Mouse (Mus musculus) embryo, embryonic 11 days (tissue): ENCODE measurements around the gene C1rb.
"Not testable (repeated sequence)": the region's sequence is repeated elsewhere in the genome, so short reads cannot be mapped to it uniquely, and the experiment has no call there.

Experiments
- DNase-seq: peaks from one replicate; pipeline ENCODE4 v3.0.0-alpha.2; 2015

The C1rb gene

DNA sequence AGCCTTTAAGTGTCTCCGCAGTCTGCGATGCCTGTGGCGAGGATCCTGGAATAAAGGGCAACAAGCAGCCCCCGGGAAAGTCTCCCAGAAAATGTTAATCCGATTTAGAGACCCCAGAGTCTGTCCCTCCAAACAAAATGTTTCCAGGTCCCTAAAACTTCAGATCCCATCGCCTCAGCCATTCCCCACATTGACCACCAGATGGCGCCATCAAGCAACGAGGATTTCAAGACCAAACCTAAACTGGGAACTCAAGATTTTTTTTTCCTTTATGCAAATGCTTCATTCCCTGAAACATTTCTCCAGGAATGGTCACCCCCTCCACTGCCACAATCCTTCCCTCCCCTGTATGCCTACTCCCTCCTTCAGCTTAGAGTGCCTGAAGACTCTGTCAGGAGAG is at the start of gene C1rb:
TSS of gene C1rb (plus strand) at position 269 of the 400 bp plus-strand sequence.
- peak; percentile 72 for DNase-seq

DNA sequence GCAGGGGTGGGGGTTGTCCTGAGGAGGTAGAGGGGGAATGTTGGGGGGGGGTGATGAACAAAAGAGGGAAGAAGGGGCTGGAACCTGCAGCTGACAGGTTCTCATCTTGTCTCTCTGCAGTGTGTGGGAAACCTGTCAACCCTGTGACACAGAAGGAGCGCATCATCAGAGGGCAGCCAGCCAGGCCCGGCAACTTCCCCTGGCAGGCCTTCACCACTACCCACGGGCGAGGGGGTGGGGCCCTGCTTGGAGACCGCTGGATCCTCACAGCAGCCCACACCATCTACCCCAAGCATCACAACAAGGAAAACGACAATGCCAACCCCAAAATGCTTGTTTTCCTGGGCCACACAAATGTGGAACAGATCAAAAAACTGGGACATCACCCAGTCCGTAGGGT is 48.0 kb upstream of the C1rb start:
- not testable (repeated sequence) for DNase-seq

DNA sequence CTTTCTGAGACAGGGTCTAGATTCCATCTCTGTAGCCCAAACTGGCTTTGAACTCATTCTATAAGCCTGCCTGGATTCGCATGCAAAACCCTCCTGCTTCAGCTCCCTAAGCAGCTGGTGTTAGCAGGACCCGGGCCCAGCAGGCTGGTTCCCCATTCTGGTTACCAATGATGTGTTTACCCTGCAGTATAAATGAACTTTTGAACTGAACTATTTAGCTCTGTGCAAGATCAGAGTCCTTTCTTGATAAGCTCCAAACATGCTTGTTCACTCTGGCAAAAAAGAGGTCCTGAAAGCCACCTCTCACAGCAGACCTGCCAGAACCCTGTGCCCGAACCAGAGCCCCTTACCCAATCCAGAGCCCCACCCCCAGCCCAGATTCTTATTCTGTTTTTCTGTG is 42.2 kb upstream of the C1rb start:
- DNase-seq = no peak

DNA sequence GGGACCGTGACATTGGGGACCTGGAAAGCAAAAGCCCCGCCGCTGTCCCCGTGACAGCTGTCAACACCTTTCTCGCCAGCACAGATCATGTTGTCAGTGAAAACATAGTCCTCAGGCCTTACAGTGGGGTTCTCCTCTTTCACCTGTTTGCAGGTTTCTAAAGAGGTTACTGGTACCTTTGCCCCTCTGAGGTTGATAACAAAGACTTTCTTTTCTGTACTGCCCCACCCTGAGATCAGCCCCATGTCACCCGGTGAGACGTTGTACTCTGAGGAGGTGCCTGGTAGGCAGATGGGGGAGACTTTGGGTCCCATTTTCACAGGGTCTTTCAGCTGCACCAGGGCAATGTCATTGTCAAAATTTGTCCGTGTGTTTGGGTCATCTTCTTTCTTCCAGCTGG is 39.0 kb upstream of the C1rb start:
- no peak for DNase-seq

DNA sequence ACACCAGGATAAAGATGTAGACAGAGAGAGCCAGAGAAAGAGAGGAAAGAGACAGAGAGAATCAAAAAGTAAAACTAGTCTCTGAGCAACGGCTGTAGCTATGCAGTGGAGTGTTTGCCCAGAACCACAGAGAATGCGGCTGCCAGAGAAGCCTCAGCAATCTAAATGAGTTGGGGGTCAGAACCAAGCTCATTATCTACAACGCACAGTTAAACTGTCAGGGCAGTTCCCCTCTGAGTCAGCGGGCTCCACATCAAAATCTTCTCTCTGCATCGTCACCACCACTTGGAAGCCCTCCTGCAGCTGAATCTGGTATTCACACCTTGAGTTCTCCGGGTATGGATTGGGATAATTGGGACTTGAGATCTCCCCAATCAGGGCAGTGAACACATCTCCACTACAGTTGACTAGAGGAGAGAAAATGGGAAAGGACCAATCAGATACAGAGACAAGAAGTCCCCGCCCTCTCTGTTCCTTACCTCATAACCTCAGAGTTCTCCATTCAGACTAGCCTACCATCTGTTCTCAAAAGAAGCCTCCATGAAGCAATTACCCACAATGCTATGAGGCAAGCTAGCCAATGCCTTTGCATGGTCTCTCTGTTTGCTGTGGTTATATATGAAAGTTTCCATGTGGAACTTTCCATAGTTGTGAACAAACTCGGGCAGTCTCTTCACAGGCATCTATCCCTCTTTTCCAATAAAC is 33.8 kb upstream of the C1rb start:
- not testable (repeated sequence) for DNase-seq

DNA sequence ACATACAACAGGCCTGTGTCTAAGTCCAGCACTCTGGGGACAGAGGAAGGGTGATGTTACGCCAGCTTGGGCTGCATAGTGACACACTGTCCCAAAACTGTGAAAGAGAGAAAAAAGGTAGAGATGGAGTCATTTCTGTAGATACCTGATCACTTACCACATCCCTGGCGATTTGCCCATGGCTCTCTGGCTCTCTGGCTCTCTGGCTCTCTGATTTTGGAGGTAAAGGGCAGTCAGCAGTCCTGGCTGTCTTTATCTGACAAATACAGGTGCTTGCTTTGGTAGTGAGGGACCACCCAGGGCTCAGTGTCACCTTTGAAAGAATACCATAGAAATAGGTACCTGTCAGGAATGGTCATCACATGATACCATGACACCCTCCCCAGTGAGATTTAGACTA is 28.9 kb upstream of the C1rb start:
- DNase-seq = not testable (repeated sequence)

DNA sequence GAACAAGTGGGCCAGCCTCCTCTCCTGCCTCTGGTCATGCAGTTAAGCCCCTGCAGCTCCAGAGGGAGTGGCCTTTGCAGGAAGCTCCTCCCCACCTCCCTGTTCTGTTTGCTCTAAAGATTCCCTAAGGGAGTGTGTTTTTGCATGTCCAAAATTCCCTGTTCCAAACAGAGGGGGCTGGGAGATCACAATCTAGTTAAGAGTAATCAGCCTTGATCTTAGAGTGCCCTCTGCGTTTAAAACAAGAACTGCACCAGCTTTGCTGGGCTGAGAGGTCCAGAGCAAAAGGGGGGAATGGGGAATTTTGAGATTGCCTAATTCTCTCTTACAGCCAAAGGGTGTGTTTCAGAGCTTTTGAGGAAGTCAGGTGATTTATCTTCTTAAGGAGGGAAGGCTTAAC is 27.8 kb upstream of the C1rb start, which contains the start of gene C1s1:
TSS of gene C1s1 (minus strand) at position 76 of the 400 bp plus-strand sequence.
- DNase-seq = peak; percentile 50

DNA sequence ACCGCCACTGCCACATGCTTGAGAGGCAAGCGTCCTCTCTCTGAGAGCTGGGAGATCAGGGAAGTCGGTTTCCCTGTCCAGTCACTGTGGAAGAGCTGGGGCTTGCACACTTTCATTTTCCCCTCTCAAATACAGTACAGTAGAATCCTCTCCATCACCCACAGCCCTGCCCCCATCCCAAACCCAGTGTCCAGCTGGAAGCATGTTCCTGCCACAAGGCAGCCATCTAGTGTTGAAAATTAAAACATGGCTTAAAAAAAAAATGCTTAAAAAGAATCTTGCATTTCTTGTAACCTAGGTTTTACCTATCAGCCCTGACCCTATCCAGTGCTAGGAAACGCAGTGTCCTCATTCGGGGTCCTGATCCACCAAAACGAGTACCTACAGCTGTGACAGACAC is 25.6 kb upstream of the C1rb start:
- no peak for DNase-seq

DNA sequence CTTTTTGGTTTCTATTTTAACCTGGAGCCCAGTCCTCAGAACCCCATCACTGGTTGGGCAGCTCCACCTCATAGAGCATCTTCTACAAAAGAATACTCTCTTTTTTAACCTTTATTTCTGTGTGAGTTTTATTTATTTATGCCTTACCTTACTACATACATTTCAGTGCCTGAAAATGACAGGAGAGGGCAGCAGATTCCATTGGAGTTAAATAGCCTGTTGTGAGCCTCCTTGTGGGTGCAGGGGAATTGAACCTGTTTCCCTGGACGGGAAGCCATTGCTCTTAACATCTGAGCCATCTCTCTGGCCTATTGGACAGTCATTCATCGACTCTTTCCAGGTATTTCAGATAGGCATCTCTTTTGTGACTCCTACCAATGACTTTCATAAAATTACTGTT is 24.7 kb upstream of the C1rb start:
- DNase-seq = no peak

DNA sequence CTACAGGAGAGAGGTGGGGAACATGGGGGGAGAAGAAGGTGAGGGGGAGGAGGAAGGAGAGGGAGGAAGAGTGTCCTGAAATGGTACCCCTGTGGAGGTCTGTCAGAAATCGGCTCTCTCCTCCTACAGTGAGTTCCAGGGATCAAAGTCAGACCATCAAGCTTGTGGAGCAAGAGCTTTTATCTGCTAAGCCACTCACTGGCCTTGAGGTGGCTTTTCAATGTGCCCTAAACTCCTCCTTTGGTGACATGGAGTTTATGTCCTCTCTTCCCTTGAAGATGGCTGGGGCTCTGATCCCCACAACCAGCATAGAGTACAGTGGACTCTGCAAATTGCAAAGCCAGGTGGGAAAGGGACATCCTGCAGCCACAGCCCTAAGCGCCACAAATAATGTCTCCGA is 22.1 kb upstream of the C1rb start:
- DNase-seq = not testable (repeated sequence)

DNA sequence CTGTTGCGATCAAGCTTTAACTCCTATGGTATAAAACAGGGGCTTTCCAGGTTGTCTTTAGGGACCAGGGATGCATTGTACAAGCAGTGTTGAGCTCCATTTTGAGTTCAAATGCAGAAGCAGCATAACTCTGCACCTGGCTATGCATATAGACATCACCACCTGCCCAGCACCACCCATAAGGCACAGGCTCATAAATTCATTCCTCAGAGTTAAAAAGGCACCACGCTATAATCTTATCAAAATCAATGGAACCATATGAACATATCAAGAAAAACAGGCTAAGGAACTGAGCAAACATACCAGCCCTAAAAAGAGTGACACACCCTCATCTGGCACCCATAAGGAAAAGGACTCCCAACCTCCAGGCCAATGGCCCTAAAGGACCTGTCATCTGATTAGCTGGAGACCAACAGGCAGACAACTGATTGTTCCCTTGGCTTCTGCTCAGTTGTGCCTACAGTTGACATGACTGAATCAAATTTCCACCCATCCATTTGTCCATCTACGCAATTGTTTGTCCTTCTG is 21.0 kb upstream of the C1rb start:
- no peak for DNase-seq

DNA sequence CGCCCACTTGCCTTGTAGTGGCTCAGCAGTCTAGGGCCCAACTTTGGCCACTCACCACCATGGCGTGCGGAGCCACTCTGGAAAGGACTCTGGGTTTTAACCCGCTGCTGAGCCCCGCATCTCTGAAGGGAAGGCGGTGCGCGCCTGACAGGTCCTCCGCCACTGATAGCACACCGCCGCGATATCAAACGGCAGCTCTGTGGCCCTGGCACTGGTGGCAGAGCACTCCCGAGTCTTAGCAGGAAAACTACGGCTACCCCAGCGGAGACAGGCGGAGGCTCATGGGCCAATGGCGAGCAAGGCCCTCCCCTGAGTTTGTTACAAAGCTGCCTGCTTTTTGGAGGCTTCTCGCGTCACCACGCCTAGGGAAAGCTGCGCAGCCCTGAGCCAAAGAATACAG is 17.3 kb upstream of the C1rb start:
- no peak for DNase-seq

DNA sequence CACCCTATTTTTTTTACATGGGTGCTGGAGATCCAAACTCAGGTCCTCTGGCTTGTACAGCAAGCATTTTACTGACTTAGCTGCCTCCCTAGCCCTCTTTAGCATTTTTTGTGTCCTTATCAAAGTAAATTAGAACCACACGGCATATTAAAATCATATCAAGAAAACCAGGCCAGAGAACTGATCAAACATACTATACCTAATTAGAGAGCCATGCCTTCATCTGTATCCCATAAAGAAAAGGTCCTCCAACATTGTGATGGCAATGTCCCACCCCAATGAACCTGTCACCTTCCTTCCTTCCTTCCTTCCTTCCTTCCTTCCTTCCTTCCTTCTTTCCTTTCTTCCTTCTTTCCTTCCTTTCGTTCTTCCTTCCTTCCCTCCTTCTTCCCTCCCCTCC is 14.1 kb upstream of the C1rb start:
- DNase-seq = not testable (repeated sequence)

DNA sequence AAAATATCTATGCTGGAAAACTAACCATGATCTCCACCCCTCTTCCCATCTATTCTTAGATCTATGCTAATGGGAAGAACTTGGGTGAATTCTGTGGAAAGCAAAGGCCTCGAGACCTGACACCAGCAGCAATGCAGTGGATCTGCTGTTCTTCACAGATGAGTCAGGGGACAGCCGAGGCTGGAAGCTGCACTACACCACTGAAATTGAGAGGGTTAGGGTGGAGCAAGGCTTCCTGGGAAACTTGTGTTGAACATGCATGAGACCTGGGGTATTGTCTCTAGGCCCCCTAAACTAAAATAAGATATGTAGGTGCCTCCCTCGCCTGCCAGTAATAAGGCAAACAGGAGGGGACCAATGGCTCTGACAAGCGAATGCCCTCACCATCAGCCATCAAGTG is 8.9 kb upstream of the C1rb start:
- DNase-seq = not testable (repeated sequence)

DNA sequence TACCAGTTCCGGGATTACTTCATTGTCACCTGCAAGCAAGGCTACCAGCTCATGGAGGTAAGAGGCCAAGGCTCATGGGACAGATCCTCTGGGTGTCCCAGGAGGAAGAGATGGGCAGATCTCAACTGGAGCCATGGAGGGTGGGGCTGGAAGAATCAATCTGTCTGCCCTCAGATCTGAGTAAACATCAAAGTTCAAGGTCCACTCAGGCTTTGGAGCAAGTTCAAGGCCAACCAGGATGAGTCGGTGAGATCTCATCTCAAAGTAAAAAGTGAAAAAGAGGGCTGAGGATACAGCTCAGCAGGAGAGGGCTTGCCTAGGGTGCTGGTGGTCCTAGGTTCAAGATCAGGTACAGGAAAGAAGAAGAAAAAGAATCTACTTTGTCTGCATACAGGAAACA is 8.5 kb upstream of the C1rb start:
- not testable (repeated sequence) for DNase-seq

DNA sequence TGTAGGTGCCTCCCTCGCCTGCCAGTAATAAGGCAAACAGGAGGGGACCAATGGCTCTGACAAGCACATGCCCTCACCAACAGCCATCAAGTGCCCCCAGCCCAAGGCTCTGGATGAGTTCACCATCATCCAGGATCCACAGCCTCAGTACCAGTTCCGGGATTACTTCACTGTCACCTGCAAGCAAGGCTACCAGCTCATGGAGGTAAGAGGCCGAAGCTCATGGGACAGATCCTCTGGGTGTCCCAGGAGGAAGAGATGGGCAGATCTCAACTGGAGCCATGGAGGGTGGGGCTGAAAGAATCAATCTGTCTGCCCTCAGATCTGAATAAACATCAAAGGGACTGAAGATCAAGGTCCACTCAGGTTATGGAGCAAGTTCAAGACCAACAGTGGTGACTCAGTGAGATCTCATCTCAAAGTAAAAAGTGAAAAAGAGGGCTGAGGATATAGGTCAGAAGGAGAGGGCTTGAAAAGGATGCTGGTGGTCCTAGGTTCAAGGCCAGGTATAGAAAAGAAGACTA is 5.1 kb downstream of the C1rb start:
- DNase-seq = not testable (repeated sequence)

DNA sequence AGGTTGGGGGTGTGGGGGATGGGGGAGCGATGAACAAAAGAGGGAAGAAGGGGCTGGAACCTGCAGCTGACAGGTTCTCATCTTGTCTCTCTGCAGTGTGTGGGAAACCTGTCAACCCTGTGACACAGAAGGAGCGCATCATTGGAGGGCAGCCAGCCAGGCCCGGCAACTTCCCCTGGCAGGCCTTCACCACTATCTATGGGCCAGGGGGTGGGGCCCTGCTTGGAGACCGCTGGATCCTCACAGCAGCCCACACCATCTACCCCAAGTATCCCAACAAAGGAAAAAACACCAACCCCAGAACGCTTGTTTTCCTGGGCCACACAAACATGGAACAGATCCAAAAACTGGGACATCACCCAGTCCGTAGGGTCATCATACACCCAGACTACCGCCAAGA is 10.1 kb downstream of the C1rb start:
- DNase-seq = not testable (repeated sequence)

DNA sequence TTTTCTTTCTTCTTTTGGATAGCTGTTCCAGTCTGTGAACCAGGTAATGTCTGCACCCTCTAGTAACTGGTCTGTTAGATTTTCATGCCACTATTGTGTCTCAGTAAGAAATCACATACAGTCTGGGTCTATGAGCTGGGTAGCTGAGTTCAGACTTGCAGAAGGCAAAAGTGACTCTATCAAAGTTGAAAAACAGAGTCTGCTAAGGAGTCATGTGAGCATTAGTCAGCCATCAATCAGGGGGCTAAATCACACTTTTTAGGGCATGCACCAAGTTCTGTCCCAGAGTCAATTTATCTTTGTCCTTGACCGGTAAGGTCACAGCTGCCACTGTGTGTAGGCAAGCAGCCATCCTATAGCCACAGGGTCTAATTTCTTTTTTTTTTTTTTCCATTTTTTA is 12.1 kb downstream of the C1rb start:
- no peak for DNase-seq

DNA sequence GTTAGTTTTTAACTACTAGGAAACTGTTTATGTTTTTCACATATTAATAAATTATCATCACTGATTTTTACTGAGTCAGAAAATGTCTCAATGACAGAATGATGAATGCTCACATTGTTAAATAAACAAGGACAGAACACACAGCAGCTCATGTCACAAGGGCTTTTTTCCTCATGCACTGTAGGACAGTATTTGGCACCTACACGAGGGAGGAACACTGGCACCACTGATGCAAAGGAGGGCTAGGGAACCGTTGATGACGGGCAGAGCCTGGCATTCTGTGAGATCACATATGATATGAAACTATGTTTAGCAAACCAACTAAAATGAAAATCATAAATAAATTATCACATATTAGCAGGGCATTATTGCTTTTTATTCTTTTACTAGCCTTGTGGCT is 14.8 kb downstream of the C1rb start:
- DNase-seq = no peak

DNA sequence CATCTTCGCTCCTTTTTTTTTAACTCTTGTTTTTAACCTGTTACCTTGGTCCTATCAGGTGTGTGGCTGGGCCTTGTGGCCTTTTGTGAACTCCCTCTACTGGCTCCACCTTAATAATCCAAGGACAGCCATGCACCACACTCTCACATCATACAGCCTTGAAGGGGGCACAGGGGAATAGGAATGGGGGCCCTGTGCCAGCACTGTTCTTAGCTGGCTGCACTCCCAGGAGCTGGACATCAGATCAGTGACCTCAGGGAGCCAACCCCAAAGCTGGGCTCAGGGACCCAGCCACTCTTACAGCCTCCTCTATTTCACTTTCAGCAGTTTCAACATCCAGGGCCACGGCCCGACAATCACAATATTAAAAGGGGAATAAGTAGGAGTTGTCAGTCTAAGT is 15.7 kb downstream of the C1rb start:
- DNase-seq = no peak

DNA sequence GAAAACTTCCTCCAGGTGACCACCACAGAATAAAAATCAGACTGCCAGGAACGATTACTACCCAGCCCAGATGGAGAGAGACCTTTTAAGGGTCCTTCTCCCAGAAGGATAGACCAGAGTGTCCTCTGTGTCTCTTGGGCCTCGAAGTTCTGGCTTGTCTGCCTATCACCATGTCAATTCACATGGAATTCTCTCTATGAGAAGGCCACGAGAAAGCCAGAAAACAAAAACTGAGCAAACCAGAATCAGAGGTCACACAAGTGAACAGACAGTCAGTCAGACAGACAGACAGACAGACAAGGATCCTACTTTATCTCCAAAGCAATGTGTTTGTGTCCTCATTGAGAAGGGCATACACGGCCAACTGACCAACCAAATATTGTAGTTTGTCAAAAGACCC is 16.2 kb downstream of the C1rb start:
- no peak for DNase-seq

DNA sequence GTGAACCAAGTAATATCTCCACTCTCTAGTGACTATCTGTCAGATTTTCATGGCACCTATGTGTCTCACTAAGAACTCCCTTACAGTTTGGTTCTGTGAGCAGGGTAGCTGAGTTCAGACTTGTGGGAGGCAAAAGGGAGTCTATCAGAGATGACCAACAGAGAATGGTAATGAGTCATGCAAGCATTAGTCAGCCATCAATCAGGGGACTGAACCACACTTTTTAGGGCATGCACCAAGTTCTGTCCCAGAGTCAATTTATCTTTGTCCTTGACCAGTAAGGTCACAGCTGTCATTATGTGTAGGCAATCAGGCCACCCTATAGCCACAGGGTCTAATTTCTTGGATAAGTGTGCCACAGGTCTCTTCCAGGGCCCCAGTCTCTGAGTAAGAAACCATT is 18.7 kb downstream of the C1rb start:
- no peak for DNase-seq

DNA sequence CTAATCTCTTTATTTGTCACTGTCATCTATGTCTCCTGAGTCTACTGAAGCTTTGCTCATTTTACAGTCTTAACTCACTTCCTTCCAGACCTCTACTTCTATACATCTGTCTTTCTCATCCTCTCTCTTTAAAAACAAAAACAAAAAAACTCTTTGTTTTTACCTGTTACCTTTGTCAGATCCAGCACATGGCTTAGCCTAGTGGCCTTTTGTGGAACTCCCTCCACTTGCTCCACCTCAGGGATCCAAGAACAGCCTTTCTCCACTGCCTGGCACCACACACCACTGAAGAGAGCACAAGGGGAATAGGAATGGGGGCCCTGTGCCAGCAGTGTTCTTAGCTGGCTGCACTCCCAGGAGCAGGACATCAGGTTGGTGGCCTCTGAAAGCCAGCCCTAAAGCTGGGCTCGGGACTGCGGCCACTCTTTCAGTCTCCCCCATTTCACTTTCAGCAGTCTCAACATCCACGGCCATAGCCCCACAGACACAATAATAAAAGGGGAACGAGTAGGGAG is 22.1 kb downstream of the C1rb start:
- no peak for DNase-seq

DNA sequence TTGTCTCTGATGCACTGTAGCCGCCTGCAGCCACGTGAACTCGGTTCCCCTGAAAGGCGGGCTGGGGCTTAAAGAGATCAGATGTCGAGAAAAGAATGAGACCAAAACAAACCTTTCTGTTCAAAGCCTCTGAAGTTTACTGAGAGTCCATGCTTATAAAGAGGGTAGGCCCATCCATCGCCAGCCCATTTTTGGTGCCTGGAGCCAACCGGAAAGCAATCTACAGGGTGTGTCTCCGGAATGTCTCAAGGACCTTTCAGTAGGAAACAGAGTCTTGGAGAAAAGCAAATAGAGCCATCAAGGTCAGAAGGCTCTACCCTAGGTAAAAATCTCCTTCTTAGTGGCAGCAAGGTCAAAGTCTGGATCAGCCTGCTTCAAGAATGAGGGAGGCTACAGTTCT is 23.0 kb downstream of the C1rb start:
- DNase-seq = no peak

DNA sequence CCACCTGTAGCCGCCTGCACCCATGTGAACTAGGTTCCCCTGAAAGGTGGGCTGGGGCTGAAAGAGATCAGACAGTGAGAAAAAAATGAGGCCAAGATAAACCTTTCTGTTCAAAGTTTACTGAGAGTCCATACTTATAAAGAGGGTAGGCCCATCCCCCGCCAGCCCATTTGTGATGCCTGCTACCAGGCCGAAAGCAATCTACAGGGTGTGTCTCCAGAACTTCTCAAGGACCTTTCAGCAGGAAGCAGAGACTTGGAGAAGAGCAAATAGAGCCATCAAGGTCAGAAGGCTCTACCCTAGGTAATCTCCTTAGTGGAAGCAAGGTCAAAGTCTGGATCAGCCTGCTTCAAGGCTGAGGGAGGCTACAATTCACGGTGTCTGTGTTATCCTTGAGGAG is 31.9 kb downstream of the C1rb start:
- no peak for DNase-seq
